Comparison of ENCODE assay signal across 8 mouse cellular contexts in the genomic region with DNA sequence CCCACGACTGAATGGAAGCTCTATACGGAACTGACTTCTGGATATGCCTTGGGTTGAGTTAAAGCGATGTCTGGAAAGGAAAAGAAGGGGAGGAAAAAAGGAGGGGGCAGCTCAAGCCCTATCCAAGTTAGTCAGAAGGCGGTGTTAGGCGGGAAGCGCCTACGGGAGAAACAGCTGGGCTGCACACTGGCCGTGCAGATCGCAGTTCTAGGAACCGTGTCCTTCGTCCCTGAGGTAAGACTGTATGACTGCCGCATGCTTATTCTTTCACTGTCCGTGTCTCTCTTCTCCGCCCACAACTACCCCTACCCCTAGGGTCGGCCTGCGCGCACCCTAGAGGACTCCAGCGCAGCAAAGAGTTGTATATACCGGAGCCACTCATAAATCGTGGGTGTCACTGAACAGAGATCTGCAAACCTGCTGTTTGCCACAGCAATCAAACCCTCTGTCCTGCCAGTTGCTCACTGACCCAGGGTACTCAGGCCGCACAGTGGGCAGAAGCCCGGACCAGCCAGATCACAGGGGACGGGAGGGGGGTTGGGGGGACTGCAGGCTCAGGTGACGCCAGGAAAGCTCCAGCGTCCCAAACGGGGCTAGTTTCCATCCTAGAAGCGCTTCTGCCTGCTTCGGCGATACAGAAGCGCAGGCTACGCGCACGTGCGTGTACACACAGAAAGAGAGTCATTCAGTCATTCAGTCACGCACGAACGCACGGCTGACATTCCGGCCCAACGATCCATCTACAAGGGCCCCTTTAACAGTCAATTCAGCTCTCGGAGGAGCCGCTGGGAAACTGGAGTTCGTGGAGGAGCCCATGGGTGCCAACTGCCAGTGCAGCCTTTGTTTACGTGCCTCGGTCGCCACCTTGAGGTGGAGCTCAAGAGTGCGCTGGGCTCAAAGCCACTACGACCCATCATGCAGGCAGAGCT. TPM values are rescaled to one million over a fixed set of nuclear protein-coding genes. Genes with fewer than 3 reads are reported as not detected.
A peak's percentile ranks its signal among the peaks of the same experiment; 100 is the strongest.
DNase-seq lines count a peak whose midpoint lies in the region; ATAC-seq lines count a peak whose summit lies in the region.

No protein-coding gene starts in this region.

- peaks cover 24% of the 10 kb centered on the region for H3K4me1 ChIP-seq in hindbrain, embryonic 13.5 days (replicated peaks)

- WGBS in hindbrain, embryonic 13.5 days, result under 1% methylated on average over 48 of the region's 48 CpGs

- peaks cover 67% of the 10 kb centered on the region for H3K27me3 ChIP-seq in hindbrain, embryonic 13.5 days

- peak; percentile 83 for ATAC-seq in hindbrain, embryonic 13.5 days (ENCODE audit: low FRiP score)

- DNase-seq in NIH3T3 (ENCODE audit: low read depth), result peak; percentile 84
- DNase-seq in cerebellum, postnatal 14 days, result peak; percentile 91 to 92
- DNase-seq in frontal cortex, postnatal 14 days (ENCODE audit: low spot score in 2 of 2), result peak; percentile 80 to 81
- DNase-seq in layer of hippocampus, postnatal 25 days (ENCODE audit: extremely low spot score in 1 of 2, low spot score in 1 of 2), result peak; percentile 75 to 87
- DNase-seq in lung, postnatal 25 days (ENCODE audit: low spot score), result peak; percentile 85
- peak; percentile 91 for DNase-seq in retina, embryonic 14.5 days (ENCODE audit: low spot score)
- DNase-seq in thymus, postnatal 36 days, result peak; percentile 72 to 78

- H3K9me3 ChIP-seq in hindbrain, embryonic 13.5 days, result no peaks in the 10 kb centered on the region

- peak overlapping the region; percentile 88 for H3K4me2 ChIP-seq in hindbrain, embryonic 13.5 days

- H3K4me3 ChIP-seq in hindbrain, embryonic 13.5 days, result peak overlapping the region; percentile 48

- peak overlapping the region; percentile 71 for H3K9ac ChIP-seq in hindbrain, embryonic 13.5 days

- no peaks in the 10 kb centered on the region for H3K36me3 ChIP-seq in hindbrain, embryonic 13.5 days

- H3K27ac ChIP-seq in hindbrain, embryonic 13.5 days, result peak overlapping the region; percentile 37; the same call in 1 of the 2 replicates

RNA-seq across cellular contexts. Expression of gene 1110004F10Rik, which starts 0.6 kb away (rescaled TPM):
- 311 and 322 TPM in 2 replicates for polyA plus RNA-seq in hindbrain, embryonic 13.5 days (2015; fragmentation: Nextera tagmentation; extraction: Ambion mirVana)
- total RNA-seq in layer of hippocampus, postnatal 25 days (2021), result 100 to 1,000 TPM; 106 to 108 TPM

RNA-seq across cellular contexts. Expression of gene Sox6, which starts 1.2 kb away (rescaled TPM):
- polyA plus RNA-seq in hindbrain, embryonic 13.5 days (2015; fragmentation: Nextera tagmentation; extraction: Ambion mirVana), result 39.7 and 42.1 TPM in 2 replicates
- 10 to 100 TPM; 23.8 to 32.4 TPM for total RNA-seq in layer of hippocampus, postnatal 25 days (2021)

RNA-seq across cellular contexts. Expression of gene Gm4353, which starts 44.6 kb away (rescaled TPM):
- polyA plus RNA-seq in hindbrain, embryonic 13.5 days (2015; fragmentation: Nextera tagmentation; extraction: Ambion mirVana), result 0.60 and 1.2 TPM in 2 replicates
- 1 to 10 TPM; 2.3 to 2.4 TPM for total RNA-seq in layer of hippocampus, postnatal 25 days (2021)

Comparison
In these comparisons a context has a peak if more than half of its experiments do, and no peak if none do; other contexts are left out.
1. Peak in every context shown above with its lines: DNase-seq, ATAC-seq, H3K4me3 ChIP-seq and H3K27ac ChIP-seq.